Mouse (Mus musculus) testis, adult 2 months (tissue): ENCODE data around the gene Ccl12.

Experiments
- CTCF ChIP-seq: fragments of 200-500 bp; IDR thresholded peaks from 2 replicates; pipeline ENCODE4 v1.5.1; 2012; ENCODE audit warnings: low read depth, mild to moderate bottlenecking, inconsistent platforms, low read length, moderate library complexity; ENCODE audit not compliant: control insufficient read depth, insufficient read depth, insufficient replicate concordance
- POLR2A ChIP-seq: fragments of 200-500 bp; IDR thresholded peaks from 2 replicates; pipeline ENCODE4 v1.6.1; 2012; ENCODE audit warnings: low read depth, mild to moderate bottlenecking, inconsistent platforms, low read length, moderate library complexity; ENCODE audit not compliant: control insufficient read depth

GRCm38 (mm10) chr11:82136196-82136595 is 34.6 kb downstream of the Ccl12 start:
- TF ChIP-seq POLR2A (no peak), CTCF (no peak)
